Mouse (Mus musculus) heart, embryonic 10.5 days (tissue): ENCODE data around the gene Tctn3. TPM values are rescaled to one million over a fixed set of nuclear protein-coding genes. Genes with fewer than 3 reads are reported as not detected.
"Not testable (repeated sequence)": the region's sequence is repeated elsewhere in the genome, so short reads cannot be mapped to it uniquely, and the experiment has no call there.

Source experiments
- DNase-seq: peaks from one replicate; pipeline ENCODE4 v3.0.0-alpha.2; 2017; ENCODE audit warnings: low spot score
- H3K27ac ChIP-seq: fragments of 300-500 bp; sonication (generic); 2 replicates; pipeline ENCODE4 v1.5.1; 2016; ENCODE audit warnings: mild to moderate bottlenecking
- H3K27me3 ChIP-seq: fragments of 300-500 bp; sonication (generic); 2 replicates; pipeline ENCODE4 v1.6.1; 2016; ENCODE audit warnings: mild to moderate bottlenecking; ENCODE audit not compliant: poor library complexity, insufficient read depth, severe bottlenecking
- H3K36me3 ChIP-seq: fragments of 300-500 bp; sonication (generic); 2 replicates; pipeline ENCODE4 v1.6.1; 2016; ENCODE audit warnings: mild to moderate bottlenecking, moderate library complexity
- H3K4me1 ChIP-seq: fragments of 300-500 bp; sonication (generic); 2 replicates; pipeline ENCODE4 v1.6.1; 2016; ENCODE audit warnings: mild to moderate bottlenecking
- H3K4me3 ChIP-seq: fragments of 300-500 bp; sonication (generic); 2 replicates; pipeline ENCODE4 v1.5.1; 2016; ENCODE audit warnings: mild to moderate bottlenecking, moderate library complexity
- H3K9me3 ChIP-seq: fragments of 300-500 bp; sonication (generic); 2 replicates; pipeline ENCODE4 v1.6.1; 2016; ENCODE audit warnings: mild to moderate bottlenecking, moderate library complexity
- WGBS: fragments of 180-500 bp; shearing (Covaris S2); methylation state at CpG from one replicate; pipeline ENCODE4 v1.1.7; 2016; 5-methylcytosine and 5-hydroxymethylcytosine counted together
- polyA plus RNA-seq: library from polyadenylated mRNA; unstranded; fragments of >200 nt; fragmentation: Nextera tagmentation; extraction: Ambion mirVana; gene quantifications from 2 replicates; pipeline ENCODE4 v1.2.1, GENCODE M21; 2016

Tctn3 gene
- polyA plus RNA-seq, 1 experiment from 2014 or later = 9.0 TPM

- Histone ChIP-seq H3K36me3 (no peaks in the 10 kb centered on the region), H3K4me1 (0 out of 2 replicates have a peak, but pooled peaks cover 2% of the 10 kb centered on the region), H3K27ac (no peak overlapping the region), H3K4me3 (no peak overlapping the region), H3K9me3 (no peaks in the 10 kb centered on the region), H3K27me3 (no peaks in the 10 kb centered on the region)
- DNase-seq = no peak
- WGBS = 78% methylated on average over 11 of the region's 11 CpGs
Observed at GRCm38 (mm10) chr19:40639729-40640304, 27.8 kb upstream of the Tctn3 start.

- Histone ChIP-seq H3K9me3 (no peaks in the 10 kb centered on the region), H3K36me3 (no peaks in the 10 kb centered on the region), H3K4me3 (no peak overlapping the region), H3K27ac (no peak overlapping the region), H3K27me3 (no peaks in the 10 kb centered on the region), H3K4me1 (0 out of 2 replicates have a peak, but pooled peaks cover 2% of the 10 kb centered on the region)
- DNase-seq = no peak
- 89% methylated on average over 5 of the region's 5 CpGs for WGBS
Observed at GRCm38 (mm10) chr19:40638582-40638981, 26.5 kb upstream of the Tctn3 start.

GRCm38 (mm10) chr19:40637601-40638000 is 25.6 kb upstream of the Tctn3 start:
- Histone ChIP-seq H3K9me3 (no peaks in the 10 kb centered on the region), H3K4me3 (no peak overlapping the region), H3K4me1 (0 out of 2 replicates have a peak, but pooled peaks cover 2% of the 10 kb centered on the region), H3K36me3 (no peaks in the 10 kb centered on the region), H3K27me3 (no peaks in the 10 kb centered on the region), H3K27ac (peak overlapping the region; percentile 2; the same call in 1 of the 2 replicates)
- no peak for DNase-seq
- 79% methylated on average over 7 of the region's 7 CpGs for WGBS

DNA sequence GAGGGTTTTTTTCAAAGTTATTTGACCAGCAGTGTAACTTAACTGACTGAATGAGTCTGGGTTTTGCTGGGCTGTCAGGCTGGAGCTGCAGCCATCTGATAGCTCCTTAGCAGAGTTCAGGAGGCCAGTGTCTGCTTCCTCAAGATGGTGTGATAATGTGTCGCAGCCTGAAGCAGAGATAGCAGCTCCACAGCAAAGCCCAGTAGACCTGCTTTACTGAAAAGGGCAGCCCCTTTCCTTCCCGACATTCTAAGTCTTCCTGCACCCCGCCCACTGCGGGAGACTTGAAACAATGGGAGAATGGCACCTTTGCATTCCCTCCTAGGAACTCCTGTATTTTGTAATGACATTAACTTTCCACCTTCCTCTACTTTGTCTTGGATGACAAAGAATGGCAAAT is 25.1 kb upstream of the Tctn3 start:
- H3K9me3 ChIP-seq = no peaks in the 10 kb centered on the region
- H3K4me3 ChIP-seq = no peak overlapping the region
- H3K27me3 ChIP-seq = no peaks in the 10 kb centered on the region
- WGBS = 34% methylated on average over 4 of the region's 4 CpGs
- H3K27ac ChIP-seq = peak overlapping the region; percentile 2; the same call in 1 of the 2 replicates
- DNase-seq = no peak
- no peaks in the 10 kb centered on the region for H3K36me3 ChIP-seq
- H3K4me1 ChIP-seq = 0 out of 2 replicates have a peak, but pooled peaks cover 2% of the 10 kb centered on the region

- H3K27ac ChIP-seq = no peak overlapping the region
- WGBS = 68% methylated on average over 1 of the region's 1 CpGs
- H3K4me1 ChIP-seq = no peaks in the 10 kb centered on the region
- H3K36me3 ChIP-seq = no peaks in the 10 kb centered on the region
- H3K9me3 ChIP-seq = no peaks in the 10 kb centered on the region
- H3K27me3 ChIP-seq = no peaks in the 10 kb centered on the region
- H3K4me3 ChIP-seq = no peak overlapping the region
- DNase-seq = no peak
Observed at GRCm38 (mm10) chr19:40633144-40633543, 21.1 kb upstream of the Tctn3 start.

DNA sequence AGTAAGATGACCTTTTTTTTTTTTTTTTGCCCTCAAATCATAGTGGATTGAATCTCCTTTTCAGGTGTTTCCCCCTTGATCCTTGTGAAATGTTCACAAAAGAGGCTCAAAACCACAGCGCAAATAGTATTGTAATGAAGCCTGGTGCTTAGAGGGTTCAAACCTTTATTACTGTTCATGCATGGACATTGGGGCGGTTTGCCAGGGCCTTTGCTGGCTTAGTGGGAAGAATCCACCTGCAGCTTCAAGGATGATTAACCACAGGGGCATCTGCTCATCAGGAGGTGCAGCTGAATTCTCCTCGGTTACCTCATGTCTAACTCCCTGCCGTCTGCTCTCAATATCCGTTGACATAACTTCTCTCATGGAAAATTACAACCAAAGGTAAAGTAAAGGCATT is 20.6 kb upstream of the Tctn3 start:
- no peak overlapping the region for H3K27ac ChIP-seq
- no peaks in the 10 kb centered on the region for H3K9me3 ChIP-seq
- DNase-seq = no peak
- H3K27me3 ChIP-seq = no peaks in the 10 kb centered on the region
- H3K4me3 ChIP-seq = no peak overlapping the region
- H3K4me1 ChIP-seq = no peaks in the 10 kb centered on the region
- H3K36me3 ChIP-seq = no peaks in the 10 kb centered on the region
- 82% methylated on average over 5 of the region's 5 CpGs for WGBS

GRCm38 (mm10) chr19:40632193-40632592 is 20.2 kb upstream of the Tctn3 start:
- no peaks in the 10 kb centered on the region for H3K9me3 ChIP-seq
- H3K36me3 ChIP-seq = no peaks in the 10 kb centered on the region
- 74% methylated on average over 3 of the region's 3 CpGs for WGBS
- H3K27me3 ChIP-seq = no peaks in the 10 kb centered on the region
- H3K4me1 ChIP-seq = no peaks in the 10 kb centered on the region
- no peak for DNase-seq
- no peak overlapping the region for H3K27ac ChIP-seq
- H3K4me3 ChIP-seq = no peak overlapping the region

DNA sequence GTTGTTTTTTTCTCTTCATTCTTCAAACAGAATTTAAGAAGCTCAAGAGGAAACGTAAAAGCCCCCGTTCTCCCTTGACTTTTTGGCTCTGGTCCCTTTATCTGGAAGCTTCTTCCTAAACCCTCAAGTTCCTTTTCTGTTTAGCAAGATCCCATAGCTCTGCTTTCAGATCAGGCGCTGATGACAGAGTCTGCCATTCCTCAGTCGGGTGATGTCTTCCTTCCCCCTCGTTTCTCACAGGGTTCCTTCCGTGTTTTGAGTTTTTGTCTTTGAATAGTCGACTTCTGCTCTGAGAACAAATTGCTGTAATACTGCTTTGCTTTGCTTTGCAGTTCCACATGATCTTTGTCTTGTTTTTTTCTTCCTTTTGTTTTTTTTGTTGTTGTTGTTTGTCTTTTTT is 18.6 kb upstream of the Tctn3 start:
- WGBS = 59% methylated on average over 7 of the region's 7 CpGs
- no peak overlapping the region for H3K4me3 ChIP-seq
- no peaks in the 10 kb centered on the region for H3K9me3 ChIP-seq
- no peaks in the 10 kb centered on the region for H3K27me3 ChIP-seq
- DNase-seq = no peak
- no peaks in the 10 kb centered on the region for H3K4me1 ChIP-seq
- H3K27ac ChIP-seq = no peak overlapping the region
- H3K36me3 ChIP-seq = no peaks in the 10 kb centered on the region

- Histone ChIP-seq H3K36me3 (no peaks in the 10 kb centered on the region), H3K4me3 (no peak overlapping the region), H3K27ac (no peak overlapping the region), H3K9me3 (no peaks in the 10 kb centered on the region), H3K4me1 (no peaks in the 10 kb centered on the region), H3K27me3 (no peaks in the 10 kb centered on the region)
- no peak for DNase-seq
- 81% methylated on average over 3 of the region's 3 CpGs for WGBS
Observed at GRCm38 (mm10) chr19:40630096-40630495, 18.1 kb upstream of the Tctn3 start.

DNA sequence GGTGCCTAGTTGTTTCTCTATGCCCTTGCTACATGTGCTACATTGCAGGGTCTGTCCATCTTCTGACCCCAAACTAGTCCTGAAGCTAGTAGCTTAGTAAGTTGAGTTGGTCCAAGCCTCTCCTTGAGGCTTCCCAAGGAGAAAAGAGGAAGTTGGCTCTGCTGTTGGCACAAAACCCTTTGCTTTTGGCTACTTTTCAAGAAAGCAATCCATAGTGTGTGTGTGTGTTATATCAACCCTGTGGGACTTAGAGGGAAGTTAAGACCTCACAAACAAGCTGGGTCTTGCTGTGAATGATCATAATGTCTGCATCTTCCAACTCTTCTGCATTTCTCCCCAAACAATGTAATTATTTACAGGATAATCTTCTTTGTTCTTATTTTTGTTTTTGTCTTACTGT is 16.9 kb upstream of the Tctn3 start:
- no peaks in the 10 kb centered on the region for H3K4me1 ChIP-seq
- H3K4me3 ChIP-seq = no peak overlapping the region
- H3K27me3 ChIP-seq = no peaks in the 10 kb centered on the region
- H3K27ac ChIP-seq = no peak overlapping the region
- H3K36me3 ChIP-seq = no peaks in the 10 kb centered on the region
- no peak for DNase-seq
- H3K9me3 ChIP-seq = no peaks in the 10 kb centered on the region

GRCm38 (mm10) chr19:40625935-40626334 is 13.9 kb upstream of the Tctn3 start:
- Histone ChIP-seq H3K36me3 (no peaks in the 10 kb centered on the region), H3K9me3 (no peaks in the 10 kb centered on the region), H3K27ac (no peak overlapping the region), H3K4me3 (no peak overlapping the region), H3K27me3 (no peaks in the 10 kb centered on the region), H3K4me1 (no peaks in the 10 kb centered on the region)
- no peak for DNase-seq
- 63% methylated on average over 12 of the region's 12 CpGs for WGBS

GRCm38 (mm10) chr19:40621616-40622015 is 9.6 kb upstream of the Tctn3 start:
- H3K36me3 ChIP-seq = not testable (repeated sequence)

GRCm38 (mm10) chr19:40616021-40616420 is 4.0 kb upstream of the Tctn3 start:
- 90% methylated on average over 7 of the region's 7 CpGs for WGBS

More at GRCm38 (mm10) chr19:40621616-40622015, 9.6 kb upstream of the Tctn3 start:
- H3K9me3 ChIP-seq, H3K4me1 ChIP-seq, H3K27ac ChIP-seq, H3K4me3 ChIP-seq, H3K27me3 ChIP-seq, DNase-seq: not testable (repeated sequence)
- WGBS = 29% methylated on average over 16 of the region's 26 CpGs

GRCm38 (mm10) chr19:40614811-40615210 is 2.8 kb upstream of the Tctn3 start:
- Histone ChIP-seq H3K27ac (no peak overlapping the region), H3K9me3 (no peaks in the 10 kb centered on the region), H3K27me3 (no peaks in the 10 kb centered on the region), H3K36me3 (no peaks in the 10 kb centered on the region), H3K4me1 (peaks cover 7% of the 10 kb centered on the region), H3K4me3 (no peak overlapping the region)
- WGBS = 76% methylated on average over 7 of the region's 7 CpGs
- no peak for DNase-seq

More at GRCm38 (mm10) chr19:40616021-40616420, 4.0 kb upstream of the Tctn3 start:
- peaks cover 6% of the 10 kb centered on the region for H3K4me1 ChIP-seq
- no peaks in the 10 kb centered on the region for H3K36me3 ChIP-seq
- H3K27ac ChIP-seq = no peak overlapping the region
- H3K4me3 ChIP-seq = no peak overlapping the region
- no peak for DNase-seq
- no peaks in the 10 kb centered on the region for H3K27me3 ChIP-seq
- H3K9me3 ChIP-seq = no peaks in the 10 kb centered on the region
